Mouse (Mus musculus): ENCODE measurements at regions not wholly inside any gene's neighbourhood (a gene's known extent, or its start where the extent isn't known, plus 50 kb on each side); places are given as distances from the start of the nearest gene placed in this dataset.

GRCm38 (mm10) chr17:45910245-45910644, 121.9 kb downstream of the Vegfa start:
- TF ChIP-seq POLR2A (IDR thresholded peaks at IDR 0.05; ENCODE audit: borderline replicate concordance, low read depth, low read length) (no peak), CTCF (IDR thresholded peaks at IDR 0.05; ENCODE audit: low read depth, low read length) (no peak)
